22 mouse cellular contexts compared by ENCODE assay signal in the genomic region with DNA sequence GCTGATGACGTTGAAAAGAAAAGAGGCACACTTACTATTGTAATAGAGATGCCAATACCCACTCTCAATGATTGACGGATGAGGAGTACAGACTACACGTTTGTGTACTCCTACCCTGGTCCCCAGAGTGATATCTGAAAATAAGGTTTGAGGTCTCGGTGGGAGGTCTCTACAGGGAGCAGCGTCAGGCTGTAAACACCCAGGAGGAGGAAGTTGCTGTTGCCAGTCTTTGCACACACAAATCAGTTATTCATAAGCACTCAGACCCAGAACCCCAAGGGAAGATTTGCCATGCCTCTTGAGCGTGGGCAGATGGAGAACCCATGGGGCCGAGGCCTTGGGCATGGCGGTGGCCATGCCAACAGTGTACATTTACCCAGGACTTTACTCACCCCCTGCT. TPM values are rescaled to one million over a fixed set of nuclear protein-coding genes. Genes with fewer than 3 reads are reported as not detected.
DNase-seq lines count a peak whose midpoint lies in the region; ATAC-seq lines count a peak whose summit lies in the region.
"Had no signal": no experiment of that assay in that cellular context is flagged by ENCODE, and none has a peak within 500 bp of the region (broad histone marks: within the 10 kb centered on the region; RNA-seq: fewer than 3 reads in every experiment).

No protein-coding gene starts in this region.

- H3K36me3 ChIP-seq in liver, embryonic 12.5 days, result no peaks in the 10 kb centered on the region
- H3K36me3 ChIP-seq in liver, embryonic 11.5 days (ENCODE audit: control insufficient read depth, insufficient read depth, low read length), result no peaks in the 10 kb centered on the region
- no peaks in the 10 kb centered on the region for H3K36me3 ChIP-seq in neural tube, embryonic 11.5 days (ENCODE audit: control insufficient read depth, insufficient read depth, low read length)
- no peaks in the 10 kb centered on the region for H3K36me3 ChIP-seq in neural tube, embryonic 15.5 days
- H3K36me3 ChIP-seq: embryonic facial prominence, embryonic 15.5 days; forebrain, embryonic 10.5 days; hindbrain, embryonic 13.5 days had no signal

- H3K4me1 ChIP-seq in liver, embryonic 12.5 days, result peaks cover 16% of the 10 kb centered on the region; the same call in 1 of the 2 replicates
- H3K4me1 ChIP-seq in liver, embryonic 11.5 days (replicated peaks; ENCODE audit: control insufficient read depth, insufficient read depth, low read length), result peaks cover 3% of the 10 kb centered on the region; the same call in 1 of the 2 replicates
- H3K4me1 ChIP-seq in neural tube, embryonic 11.5 days (ENCODE audit: control insufficient read depth, insufficient read depth, low read length), result no peaks in the 10 kb centered on the region
- H3K4me1 ChIP-seq in neural tube, embryonic 15.5 days, result 0 out of 2 replicates have a peak, but pooled peaks cover 4% of the 10 kb centered on the region
- H3K4me1 ChIP-seq: embryonic facial prominence, embryonic 15.5 days had no signal

- peak overlapping the region; percentile 12 for H3K27ac ChIP-seq in liver, embryonic 12.5 days
- no peak overlapping the region for H3K27ac ChIP-seq in liver, embryonic 11.5 days (ENCODE audit: low read depth, low read length)
- no peak overlapping the region for H3K27ac ChIP-seq in neural tube, embryonic 11.5 days (ENCODE audit: low read depth, low read length)
- no peak overlapping the region for H3K27ac ChIP-seq in neural tube, embryonic 15.5 days (replicated peaks)
- H3K27ac ChIP-seq: embryonic facial prominence, embryonic 15.5 days; forebrain, embryonic 10.5 days; hindbrain, embryonic 13.5 days; hindbrain, postnatal 0 days had no signal

- no peak for DNase-seq in liver, embryonic 11.5 days (ENCODE audit: low spot score)
- DNase-seq in neural tube, embryonic 11.5 days (ENCODE audit: low spot score), result peak; percentile 6
- DNase-seq in thymus, postnatal 14 days, result peak; percentile 14
- no peak for DNase-seq in thymus, postnatal 4 days
- DNase-seq in T-cell, adult 2 months (ENCODE audit: low spot score), result peak; percentile 65
- no peak for DNase-seq in lung, postnatal 4 days
- DNase-seq: adrenal gland, postnatal 10 days; cerebellum, adult 11-12 months; cerebellum, adult 9-10 months; cerebellum, postnatal 25 days; gastrocnemius, postnatal 36 days; heart, adult 11 months; heart, postnatal 14 days had no signal

- no peak for ATAC-seq in liver, embryonic 12.5 days
- ATAC-seq in liver, embryonic 11.5 days (replicated peaks; ENCODE audit: low FRiP score), result no peak
- no peak for ATAC-seq in neural tube, embryonic 11.5 days (ENCODE audit: insufficient read depth, low FRiP score, low TSS enrichment)
- ATAC-seq in neural tube, embryonic 15.5 days (ENCODE audit: low FRiP score), result no peak
- ATAC-seq: forebrain, embryonic 14.5 days; hindbrain, postnatal 0 days had no signal

- H3K9ac ChIP-seq in liver, embryonic 12.5 days, result no peak overlapping the region
- H3K9ac ChIP-seq in liver, embryonic 11.5 days (ENCODE audit: low read depth, low read length), result no peak overlapping the region
- H3K9ac ChIP-seq in neural tube, embryonic 11.5 days (ENCODE audit: low read length), result no peak overlapping the region
- no peak overlapping the region for H3K9ac ChIP-seq in neural tube, embryonic 15.5 days (replicated peaks)
- H3K9ac ChIP-seq: embryonic facial prominence, embryonic 15.5 days; hindbrain, embryonic 13.5 days had no signal

- WGBS in liver, embryonic 12.5 days (ENCODE audit: insufficient replicate concordance), result 50% methylated on average over 8 of the region's 8 CpGs
- 64% methylated on average over 8 of the region's 8 CpGs for WGBS in liver, embryonic 11.5 days
- 71% methylated on average over 8 of the region's 8 CpGs for WGBS in neural tube, embryonic 11.5 days
- WGBS in neural tube, embryonic 15.5 days, result 57% methylated on average over 8 of the region's 8 CpGs

- H3K27me3 ChIP-seq in liver, embryonic 12.5 days (replicated peaks), result no peaks in the 10 kb centered on the region
- H3K27me3 ChIP-seq in liver, embryonic 11.5 days (replicated peaks; ENCODE audit: control insufficient read depth, insufficient read depth, low read length), result no peaks in the 10 kb centered on the region
- H3K27me3 ChIP-seq in neural tube, embryonic 11.5 days (ENCODE audit: control insufficient read depth, insufficient read depth, low read length), result no peaks in the 10 kb centered on the region
- no peaks in the 10 kb centered on the region for H3K27me3 ChIP-seq in neural tube, embryonic 15.5 days (replicated peaks)
- H3K27me3 ChIP-seq: embryonic facial prominence, embryonic 15.5 days; hindbrain, embryonic 13.5 days had no signal

- no peaks in the 10 kb centered on the region for H3K9me3 ChIP-seq in liver, embryonic 12.5 days (replicated peaks)
- H3K9me3 ChIP-seq in liver, embryonic 11.5 days (ENCODE audit: control insufficient read depth, low read length), result no peaks in the 10 kb centered on the region
- H3K9me3 ChIP-seq in neural tube, embryonic 11.5 days (ENCODE audit: control insufficient read depth, low read length), result no peaks in the 10 kb centered on the region
- no peaks in the 10 kb centered on the region for H3K9me3 ChIP-seq in neural tube, embryonic 15.5 days (replicated peaks)
- H3K9me3 ChIP-seq: embryonic facial prominence, embryonic 15.5 days; forebrain, embryonic 10.5 days; G1E; hindbrain, embryonic 13.5 days had no signal

- H3K4me3 ChIP-seq in liver, embryonic 12.5 days, result no peak overlapping the region
- H3K4me3 ChIP-seq in liver, embryonic 11.5 days (ENCODE audit: low read depth, low read length), result no peak overlapping the region
- H3K4me3 ChIP-seq in neural tube, embryonic 11.5 days (ENCODE audit: low read depth, low read length), result no peak overlapping the region
- H3K4me3 ChIP-seq in neural tube, embryonic 15.5 days (replicated peaks), result no peak overlapping the region
- H3K4me3 ChIP-seq: embryonic facial prominence, embryonic 15.5 days; erythroblast, embryonic 14.5 days; forebrain, embryonic 10.5 days; hindbrain, embryonic 13.5 days had no signal

- H3K4me2 ChIP-seq in liver, embryonic 12.5 days, result no peak overlapping the region
- no peak overlapping the region for H3K4me2 ChIP-seq in liver, embryonic 11.5 days
- H3K4me2 ChIP-seq in neural tube, embryonic 11.5 days (ENCODE audit: low read depth), result no peak overlapping the region
- no peak overlapping the region for H3K4me2 ChIP-seq in neural tube, embryonic 15.5 days
- H3K4me2 ChIP-seq: embryonic facial prominence, embryonic 15.5 days; hindbrain, embryonic 13.5 days had no signal

RNA-seq across cellular contexts. Expression of a gene that starts 56.2 kb away (rescaled TPM):
- polyA plus RNA-seq in liver, embryonic 12.5 days (2016; fragmentation: Nextera tagmentation; extraction: Ambion mirVana), result 40.4 and 42.5 TPM in 2 replicates
- 48.2 and 52.5 TPM in 2 replicates for polyA plus RNA-seq in liver, embryonic 11.5 days (2014; fragmentation: Nextera tagmentation; extraction: Ambion mirVana)
- 56.9 and 58.8 TPM in 2 replicates for polyA plus RNA-seq in neural tube, embryonic 11.5 days (2014; fragmentation: Nextera tagmentation; extraction: Ambion mirVana)
- polyA plus RNA-seq in neural tube, embryonic 15.5 days (2015; fragmentation: Nextera tagmentation; extraction: Ambion mirVana), result 28.5 and 32.8 TPM in 2 replicates

RNA-seq across cellular contexts. Expression of a gene that starts 56.3 kb away (rescaled TPM):
- polyA plus RNA-seq in liver, embryonic 12.5 days (2016; fragmentation: Nextera tagmentation; extraction: Ambion mirVana), result 21.8 and 22.2 TPM in 2 replicates
- 30.2 and 34.3 TPM in 2 replicates for polyA plus RNA-seq in liver, embryonic 11.5 days (2014; fragmentation: Nextera tagmentation; extraction: Ambion mirVana)
- 25.6 and 28.7 TPM in 2 replicates for polyA plus RNA-seq in neural tube, embryonic 11.5 days (2014; fragmentation: Nextera tagmentation; extraction: Ambion mirVana)
- 14.7 and 17.3 TPM in 2 replicates for polyA plus RNA-seq in neural tube, embryonic 15.5 days (2015; fragmentation: Nextera tagmentation; extraction: Ambion mirVana)

Comparison
In these comparisons a context has a peak if more than half of its experiments do, and no peak if none do; other contexts are left out.
1. DNase-seq: peak in neural tube, embryonic 11.5 days (single experiment), thymus, postnatal 14 days (single experiment) and T-cell, adult 2 months (single experiment); none in liver, embryonic 11.5 days (single experiment), thymus, postnatal 4 days (single experiment) and lung, postnatal 4 days (0 of 2).